Mouse (Mus musculus) heart, postnatal 0 days (tissue): Measurements from ENCODE around the gene Alpk1. TPM values are rescaled to one million over a fixed set of nuclear protein-coding genes. Genes with fewer than 3 reads are reported as not detected.
A peak's percentile ranks its signal among the peaks of the same experiment; 100 is the strongest.

Source experiments
- ATAC-seq: fragments of 200-750 bp; cut with Nextera tagmentation; 2 replicates; pipeline ENCODE4 v1.8.0; 2017; ENCODE audit warnings: low read depth, moderate number of reproducible peaks, moderate library complexity; ENCODE audit not compliant: insufficient read depth
- DNase-seq: peaks from one replicate; pipeline ENCODE4 v3.0.0-alpha.2; 2016; ENCODE audit warnings: low spot score
- H3K27ac ChIP-seq: fragments of 300-500 bp; sonication (generic); 2 replicates; pipeline ENCODE4 v1.5.1; 2014; ENCODE audit warnings: low read depth, mild to moderate bottlenecking
- H3K27me3 ChIP-seq: fragments of 300-500 bp; sonication (generic); 2 replicates; pipeline ENCODE4 v1.6.1; 2014; ENCODE audit warnings: low read length, mixed read lengths; ENCODE audit not compliant: control insufficient read depth, insufficient read depth
- H3K36me3 ChIP-seq: fragments of 300-500 bp; sonication (generic); replicated peaks from 2 replicates; pipeline ENCODE4 v1.6.1; 2014; ENCODE audit warnings: low read length, mixed read lengths; ENCODE audit not compliant: control insufficient read depth, insufficient read depth
- H3K4me1 ChIP-seq: fragments of 300-500 bp; sonication (generic); 2 replicates; pipeline ENCODE4 v1.6.1; 2014; ENCODE audit warnings: antibody characterized with exemption; ENCODE audit not compliant: control insufficient read depth, insufficient read depth
- H3K4me2 ChIP-seq: fragments of 300-500 bp; sonication (generic); 2 replicates; pipeline ENCODE4 v1.6.1; 2014; ENCODE audit warnings: low read depth, mild to moderate bottlenecking, low read length, moderate library complexity
- H3K4me3 ChIP-seq: fragments of 300-500 bp; sonication (generic); 2 replicates; pipeline ENCODE4 v1.5.1; 2014; ENCODE audit warnings: low read depth, low read length
- H3K9ac ChIP-seq: fragments of 300-500 bp; sonication (generic); replicated peaks from 2 replicates; pipeline ENCODE4 v1.6.1; 2014; ENCODE audit warnings: low read depth, low read length, mixed read lengths
- H3K9me3 ChIP-seq: fragments of 300-500 bp; sonication (generic); replicated peaks from 2 replicates; pipeline ENCODE4 v1.6.1; 2016; ENCODE audit warnings: low read length; ENCODE audit not compliant: control insufficient read depth
- CTCF ChIP-seq: IDR thresholded peaks from 2 replicates; pipeline ENCODE4 v1.5.1; 2016; ENCODE audit warnings: antibody characterized with exemption, control low read depth, low read depth
- EP300 ChIP-seq: IDR thresholded peaks from 2 replicates; pipeline ENCODE4 v1.6.1; 2016; ENCODE audit warnings: antibody characterized with exemption, low read depth
- WGBS: fragments of 180-500 bp; shearing (Covaris S2); extraction: QIAGEN DNeasy Blood & Tissue Kit; methylation state at CpG from one replicate; pipeline ENCODE4 v1.1.7; 2014; 5-methylcytosine and 5-hydroxymethylcytosine counted together
- polyA plus RNA-seq: library from polyadenylated mRNA; unstranded; fragments of >200 nt; fragmentation: Nextera tagmentation; extraction: Ambion mirVana; gene quantifications from 2 replicates; pipeline ENCODE4 v1.2.1, GENCODE M21; 2015
- total RNA-seq: library from RNA; depleted of rRNA; stranded (reverse); fragments of >200 nt; gene quantifications from 2 replicates; pipeline ENCODE4 v1.2.3, GENCODE M21; 2014; ENCODE audit warnings: low replicate concordance; rRNA removed

The Alpk1 gene
- total RNA-seq, result 0.27 and 1.2 TPM in 2 replicates
- polyA plus RNA-seq, result 0.55 and 1.0 TPM in 2 replicates

DNA sequence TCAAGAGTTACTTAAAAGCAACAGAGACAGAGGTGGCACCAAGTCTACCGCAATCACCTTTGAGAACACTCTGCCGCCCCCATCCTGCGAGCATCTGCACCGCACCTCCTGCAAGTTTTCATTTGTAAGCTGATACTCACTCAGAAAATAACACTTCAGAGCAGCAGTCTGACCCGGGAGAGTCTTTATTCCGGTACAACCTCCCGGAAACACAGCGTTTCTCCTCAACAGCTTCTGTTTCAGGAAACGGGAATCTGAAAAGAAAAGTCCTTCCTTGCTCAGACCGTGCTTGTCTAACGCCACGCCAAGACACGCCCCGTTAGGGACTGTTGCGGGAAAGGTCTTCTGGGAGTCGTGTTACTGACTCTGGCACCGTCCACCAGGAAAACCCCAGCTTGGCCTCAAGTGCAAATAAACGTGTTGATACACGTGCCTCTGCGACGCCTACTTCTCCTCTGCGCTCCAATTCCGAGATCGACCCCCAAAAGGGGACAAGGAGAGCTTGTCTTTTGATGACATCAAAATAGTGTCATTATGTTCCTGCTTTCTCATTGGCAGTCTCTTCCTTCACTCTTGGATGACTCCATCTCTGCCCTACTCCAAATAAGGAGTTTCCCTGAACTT is at the start of gene Alpk1:
Gene Alpk1 (minus strand): TSS at position 507 of the 624 bp plus-strand sequence.
- Histone ChIP-seq H3K4me1 (no peaks in the 10 kb centered on the region; the same call in 1 of the 2 replicates), H3K4me3 (peak within 1 kb of the TSS; percentile 66), H3K9ac (peak within 1 kb of the TSS; percentile 54), H3K27ac (peak within 1 kb of the TSS; percentile 66), H3K4me2 (peak within 1 kb of the TSS; percentile 82), H3K9me3 (no peaks in the 10 kb centered on the region), H3K27me3 (no peaks in the 10 kb centered on the region), H3K36me3 (no peaks in the 10 kb centered on the region)
- under 1% methylated on average over 24 of the region's 24 CpGs for WGBS
- DNase-seq, result peak; percentile 70
- TF ChIP-seq EP300 (no peak), CTCF (peak; percentile 48)
- peak; percentile 89 for ATAC-seq

GRCm38 (mm10) chr3:127827123-127827522 is 46.8 kb upstream of the Alpk1 start:
- Histone ChIP-seq H3K9ac (no peak overlapping the region), H3K27ac (peak overlapping the region; percentile 34; the same call in 1 of the 2 replicates)
- ATAC-seq, result 0 out of 2 replicates have a peak, but pooled peaks have one; percentile 20

GRCm38 (mm10) chr3:127826503-127826902 is 46.2 kb upstream of the Alpk1 start:
- ATAC-seq, result no peak
- H3K4me1 ChIP-seq, result no peaks in the 10 kb centered on the region
- WGBS, result 82% methylated on average over 7 of the region's 7 CpGs
- H3K36me3 ChIP-seq, result peaks cover 11% of the 10 kb centered on the region
- H3K27ac ChIP-seq, result no peak overlapping the region
- TF ChIP-seq CTCF (no peak), EP300 (no peak)
- DNase-seq, result no peak
- no peak overlapping the region for H3K9ac ChIP-seq
- no peaks in the 10 kb centered on the region for H3K9me3 ChIP-seq
- no peaks in the 10 kb centered on the region for H3K27me3 ChIP-seq
- no peak overlapping the region for H3K4me2 ChIP-seq
- no peak overlapping the region for H3K4me3 ChIP-seq

More at GRCm38 (mm10) chr3:127827123-127827522, 46.8 kb upstream of the Alpk1 start:
- H3K4me1 ChIP-seq, result no peaks in the 10 kb centered on the region
- no peaks in the 10 kb centered on the region for H3K27me3 ChIP-seq
- 31% methylated on average over 7 of the region's 7 CpGs for WGBS
- peaks cover 7% of the 10 kb centered on the region for H3K36me3 ChIP-seq
- no peak for DNase-seq
- H3K9me3 ChIP-seq, result no peaks in the 10 kb centered on the region
- TF ChIP-seq EP300, result no peak
- no peak overlapping the region for H3K4me3 ChIP-seq
- H3K4me2 ChIP-seq, result no peak overlapping the region

- Histone ChIP-seq H3K27me3 (no peaks in the 10 kb centered on the region), H3K36me3 (peaks cover 19% of the 10 kb centered on the region), H3K4me3 (no peak overlapping the region), H3K9ac (no peak overlapping the region), H3K4me2 (no peak overlapping the region), H3K9me3 (no peaks in the 10 kb centered on the region), H3K27ac (no peak overlapping the region), H3K4me1 (no peaks in the 10 kb centered on the region)
- 82% methylated on average over 17 of the region's 17 CpGs for WGBS
- no peak for TF ChIP-seq EP300
- no peak for TF ChIP-seq CTCF
- no peak for DNase-seq
- no peak for ATAC-seq
Measured at GRCm38 (mm10) chr3:127823886-127824863, 43.8 kb upstream of the Alpk1 start.

GRCm38 (mm10) chr3:127821209-127821608 is 40.9 kb upstream of the Alpk1 start:
- Histone ChIP-seq H3K9me3 (no peaks in the 10 kb centered on the region), H3K27me3 (no peaks in the 10 kb centered on the region), H3K27ac (no peak overlapping the region), H3K36me3 (peaks cover 27% of the 10 kb centered on the region), H3K9ac (no peak overlapping the region), H3K4me1 (no peaks in the 10 kb centered on the region), H3K4me3 (no peak overlapping the region), H3K4me2 (no peak overlapping the region)
- no peak for TF ChIP-seq CTCF
- no peak for TF ChIP-seq EP300
- WGBS, result 76% methylated on average over 5 of the region's 5 CpGs
- no peak for DNase-seq
- no peak for ATAC-seq
